Mouse (Mus musculus) thymus, adult 18-20 months (tissue): Measurements from ENCODE around the gene Cds1.

ENCODE experiments used
- DNase-seq, 2 experiments: peaks; one replicate each; pipeline ENCODE4 v3.0.0; 2022; ENCODE audit warnings: mixed read lengths in 2 of 2

Gene Cds1

DNA sequence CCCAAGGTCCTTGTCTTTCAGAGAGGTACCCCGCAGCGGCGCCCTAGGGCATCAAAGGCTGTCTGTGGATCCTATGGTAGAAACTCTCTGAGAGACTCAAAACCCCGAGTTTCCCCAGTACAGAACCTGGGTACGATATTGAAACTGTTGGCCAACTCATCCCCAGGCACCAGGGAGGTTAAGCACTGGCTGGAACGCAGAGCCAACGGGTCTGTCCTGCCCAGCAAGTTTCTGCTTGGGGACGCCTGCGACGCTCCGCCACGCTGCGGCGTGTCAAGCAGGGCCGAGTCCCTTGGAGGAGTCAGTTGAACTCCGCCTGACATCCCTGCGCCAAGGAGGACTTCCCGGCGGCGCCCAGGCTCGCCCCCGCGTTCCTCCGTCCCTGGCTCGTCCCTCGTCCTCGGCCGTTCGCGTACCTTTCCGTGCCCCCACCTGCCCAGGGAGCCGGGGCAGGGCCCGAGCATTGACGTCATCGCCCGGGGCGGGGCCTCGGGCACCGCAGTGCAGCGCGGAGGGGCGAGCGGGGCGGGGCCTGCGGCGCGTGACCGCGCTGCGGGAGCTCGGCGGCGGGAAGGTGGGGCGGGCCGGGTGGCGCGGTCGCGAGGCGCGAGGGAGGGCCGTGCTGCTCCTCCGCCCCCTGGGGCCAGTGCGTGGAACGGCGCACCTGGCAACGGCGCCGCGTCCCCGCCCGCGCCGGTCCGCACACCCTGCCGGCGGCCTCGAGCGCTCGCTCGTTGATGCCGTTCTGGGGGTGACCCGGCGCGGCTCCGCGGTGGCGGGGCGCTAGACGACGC lies at the start of gene Cds1:
Cds1 (plus strand) TSS at position 577 of the 794 bp plus-strand sequence.
- DNase-seq = peak; percentile 28 to 43

DNA sequence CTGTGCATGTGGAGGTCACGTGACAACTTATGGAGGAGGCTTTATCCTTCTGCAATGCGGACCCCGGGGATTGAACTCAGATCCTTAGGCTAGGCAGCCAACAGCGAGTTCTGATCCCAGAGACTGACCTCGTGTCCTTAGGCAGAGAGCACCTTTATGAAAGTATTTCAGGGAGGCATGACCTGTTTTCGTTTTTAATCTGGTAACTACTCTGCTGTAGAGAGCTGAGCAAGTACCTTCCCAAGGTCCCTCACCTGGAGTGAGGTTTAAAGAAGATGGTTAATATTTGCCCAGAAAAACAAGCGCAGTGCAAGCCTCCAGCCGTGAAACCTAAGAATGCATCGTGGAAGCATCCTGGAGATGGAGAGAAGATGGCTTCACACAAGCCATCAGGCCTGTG lies 40.7 kb upstream of the Cds1 start:
- DNase-seq = no peak

DNA sequence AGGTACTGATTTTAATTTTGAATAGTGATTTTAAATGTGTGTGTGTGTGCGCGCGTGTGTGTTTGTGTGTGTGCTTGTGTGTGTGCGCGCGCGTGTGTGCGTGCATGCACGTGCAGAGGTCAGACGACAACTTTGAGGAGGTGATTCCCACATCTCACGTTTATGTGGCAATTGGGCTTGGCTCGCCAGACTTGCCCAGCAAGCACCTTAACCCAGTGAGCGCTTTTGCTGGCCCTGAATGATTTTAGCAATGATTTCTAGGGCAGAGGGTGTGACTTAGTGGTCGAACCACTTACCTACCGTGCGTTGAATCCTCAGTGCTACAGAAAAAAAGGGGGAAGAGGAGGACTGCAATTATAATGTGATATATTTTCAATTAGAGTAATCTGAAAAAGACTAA lies 40.2 kb upstream of the Cds1 start:
- DNase-seq = no peak

DNA sequence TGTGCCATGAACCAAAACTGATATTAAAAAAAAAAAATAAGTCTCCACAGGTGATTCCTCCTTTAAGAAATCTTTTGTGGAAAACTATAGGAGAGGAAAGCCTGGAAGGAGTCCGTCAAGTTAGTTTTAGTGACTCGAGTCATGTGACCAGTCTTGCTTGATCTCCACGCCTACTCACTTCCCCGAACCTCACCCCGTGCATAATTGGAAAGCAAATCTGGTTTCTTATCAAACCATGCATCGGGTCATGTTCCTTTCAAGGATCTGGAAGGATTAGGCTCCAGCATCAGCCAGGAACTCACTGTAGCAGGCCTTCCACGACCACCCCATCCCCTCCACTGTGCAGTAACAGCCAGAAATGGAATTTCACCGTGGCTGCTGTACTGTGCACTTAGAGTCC lies 39.2 kb upstream of the Cds1 start:
- no peak for DNase-seq

DNA sequence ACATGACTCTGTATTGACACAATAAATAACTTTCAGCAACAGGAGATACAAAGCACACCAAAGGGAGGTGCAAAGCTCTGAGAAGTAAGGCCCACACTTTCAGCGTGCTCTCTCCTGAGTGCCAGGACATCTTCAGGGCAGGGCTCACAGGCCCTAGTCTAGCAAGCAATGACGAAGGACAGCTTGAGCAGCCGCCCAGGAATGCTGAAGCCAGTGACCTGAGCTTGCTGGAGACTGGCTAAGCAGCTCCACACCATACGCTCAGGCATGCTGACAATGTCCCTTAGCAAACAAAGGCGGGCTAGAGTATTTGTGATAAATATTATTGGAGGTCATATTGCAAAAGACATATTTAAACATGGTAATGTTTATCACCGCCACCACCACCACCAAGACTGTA lies 38.6 kb upstream of the Cds1 start:
- DNase-seq = no peak

DNA sequence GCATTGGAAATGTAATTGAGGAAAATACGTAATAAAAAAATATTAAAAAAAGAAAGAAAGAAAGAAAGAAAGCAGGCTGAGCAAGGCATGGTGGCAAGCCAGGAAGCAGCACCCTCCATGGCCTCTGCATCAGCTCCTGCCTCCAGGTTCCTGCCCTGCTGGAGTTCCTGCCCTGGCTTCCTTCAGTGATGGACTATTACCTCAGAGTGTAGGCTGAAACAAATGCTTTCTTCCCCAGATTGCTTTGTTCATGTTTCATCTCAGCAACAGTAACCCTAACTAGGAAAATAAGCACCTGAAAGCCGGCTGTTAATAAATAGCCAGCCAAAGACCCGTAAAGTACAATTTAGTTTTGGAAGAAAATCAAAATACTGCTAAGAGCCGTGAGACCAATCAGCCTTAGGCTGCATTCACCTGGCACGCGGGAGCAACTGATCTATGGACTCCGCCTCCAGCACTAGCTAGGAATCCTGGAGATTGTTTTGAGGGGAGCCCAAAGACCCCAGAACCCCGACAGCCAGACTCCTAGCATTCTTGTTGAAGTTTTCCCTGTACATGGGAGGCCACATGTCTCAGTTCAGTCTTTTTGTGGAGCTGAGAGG lies 36.5 kb upstream of the Cds1 start:
- no peak for DNase-seq

DNA sequence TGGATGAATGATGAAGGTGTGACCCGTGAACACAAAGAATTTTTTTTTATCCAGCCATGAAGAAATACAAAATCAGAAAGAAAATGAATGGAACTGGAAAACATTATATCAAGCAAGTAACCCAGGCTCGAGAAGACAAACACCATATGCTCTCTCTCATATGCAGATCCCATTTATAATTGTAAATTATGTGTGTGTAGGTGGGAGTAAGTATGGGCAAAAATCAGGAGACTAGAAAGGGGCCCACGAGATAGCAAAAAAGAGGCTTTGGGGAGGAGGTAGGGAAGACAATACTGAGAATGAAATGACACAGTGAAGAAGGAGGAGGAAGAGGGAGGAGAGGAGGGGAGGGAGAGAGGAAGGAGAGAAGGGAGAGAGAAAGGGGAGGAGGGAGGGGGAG lies 27.6 kb upstream of the Cds1 start:
- DNase-seq = no peak

DNA sequence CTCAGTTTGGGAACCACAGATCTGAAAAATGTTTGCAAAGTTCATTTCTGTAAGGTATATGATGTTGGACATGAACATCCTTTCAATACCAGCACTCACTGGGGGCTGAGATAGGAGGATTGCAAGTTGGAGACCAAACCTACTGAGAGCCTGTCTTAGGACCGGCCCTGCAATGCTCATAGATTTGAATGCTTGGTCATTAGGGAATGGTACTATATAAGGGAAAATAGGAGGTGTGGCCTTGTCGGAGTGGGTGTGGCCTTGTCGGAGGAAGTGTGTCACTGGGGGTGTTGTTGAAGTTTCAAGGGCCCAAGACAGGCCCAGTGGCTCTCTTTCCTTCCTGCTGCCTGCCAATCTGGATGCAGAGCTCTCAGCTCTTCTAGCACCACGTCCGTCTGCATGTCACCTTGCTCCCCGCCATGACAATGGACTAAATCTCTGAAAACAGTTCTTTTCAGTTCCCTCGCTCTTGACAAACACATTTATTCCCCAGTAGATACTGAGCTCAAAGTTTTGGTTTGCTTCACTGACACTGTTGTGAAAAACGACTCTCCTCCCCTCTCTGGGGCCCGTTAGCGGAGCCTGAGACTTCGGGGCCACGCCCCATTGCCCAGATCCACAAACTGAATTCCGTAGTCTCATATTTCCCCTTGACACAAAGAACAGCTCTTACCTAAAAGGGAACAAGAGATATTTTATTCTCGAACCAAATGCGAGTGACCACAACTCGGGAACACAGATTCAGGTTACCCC lies 24.3 kb upstream of the Cds1 start:
- no peak for DNase-seq

DNA sequence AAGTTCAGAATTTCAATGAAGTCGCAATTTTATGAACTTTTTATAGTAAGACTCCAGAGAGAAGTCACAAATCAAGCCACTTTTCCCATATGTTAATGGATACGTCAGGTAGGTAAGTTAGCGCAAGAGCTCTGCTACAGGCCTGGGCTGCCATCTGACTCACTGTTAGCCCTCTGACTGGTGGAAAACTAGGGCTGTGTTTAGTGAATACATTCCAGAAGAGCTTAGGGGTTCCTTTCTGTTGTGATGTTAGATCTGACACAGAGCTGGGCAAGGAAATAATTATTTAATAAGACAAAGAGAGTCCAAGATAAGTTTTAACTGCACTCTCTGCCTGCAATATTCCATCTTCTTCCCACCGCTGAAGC lies 23.7 kb upstream of the Cds1 start:
- DNase-seq = no peak

DNA sequence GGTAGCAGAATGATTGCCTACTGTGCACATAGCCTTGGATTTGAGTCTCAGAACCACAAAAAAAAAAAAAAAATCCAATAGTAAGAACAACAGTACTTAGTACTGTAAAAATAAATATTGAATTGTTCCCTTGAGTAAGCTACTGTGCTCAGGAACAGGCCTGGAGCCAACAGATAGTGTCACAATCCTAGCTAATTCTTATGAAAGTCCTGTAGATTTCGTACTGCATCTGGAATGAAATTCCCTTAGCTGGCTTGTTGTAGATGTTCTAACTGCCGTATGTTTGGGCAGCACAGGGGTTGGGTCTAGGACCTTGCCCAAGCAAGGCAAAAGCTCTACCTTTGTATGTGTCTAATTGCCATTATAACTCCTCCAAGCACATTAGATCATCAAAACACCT lies 22.9 kb upstream of the Cds1 start:
- no peak for DNase-seq

DNA sequence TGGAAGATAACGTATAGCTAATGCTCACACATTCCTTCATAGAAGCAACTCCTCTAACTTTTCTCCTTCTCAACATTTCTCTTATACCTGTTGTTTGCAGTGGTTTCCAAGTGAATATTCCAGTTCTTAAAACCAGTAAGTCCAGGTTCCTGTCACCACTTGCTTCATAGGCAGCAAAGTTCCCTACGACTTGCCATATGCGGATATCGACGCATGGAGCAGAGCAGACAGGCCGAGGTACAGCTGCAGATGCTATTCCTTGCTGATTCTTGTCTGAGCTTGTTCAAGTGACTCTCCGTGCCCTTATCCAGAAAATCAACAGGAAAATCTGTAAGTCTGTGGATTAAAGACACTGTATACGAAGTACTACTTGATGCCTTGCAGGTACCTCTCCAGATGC lies 22.5 kb upstream of the Cds1 start:
- DNase-seq = no peak

DNA sequence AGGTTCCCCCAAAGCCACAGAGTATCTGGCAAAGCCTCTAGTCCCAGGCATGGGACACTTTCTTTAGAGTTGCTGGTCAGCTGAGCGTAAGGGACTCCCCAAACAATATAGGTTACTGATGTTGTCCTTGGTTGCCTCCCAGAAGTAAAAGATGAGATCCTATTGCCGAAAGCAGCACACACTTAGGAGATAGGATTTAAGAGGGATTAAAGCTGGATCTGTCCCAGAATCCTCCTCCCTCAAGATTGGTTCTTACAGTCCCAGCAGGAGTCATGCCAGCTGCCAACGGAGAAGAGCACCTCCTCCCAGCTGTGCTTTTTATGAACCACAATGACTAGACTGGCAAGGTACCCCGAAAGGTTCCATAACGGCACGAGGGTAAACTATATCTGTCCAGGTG lies 20.0 kb upstream of the Cds1 start:
- no peak for DNase-seq

DNA sequence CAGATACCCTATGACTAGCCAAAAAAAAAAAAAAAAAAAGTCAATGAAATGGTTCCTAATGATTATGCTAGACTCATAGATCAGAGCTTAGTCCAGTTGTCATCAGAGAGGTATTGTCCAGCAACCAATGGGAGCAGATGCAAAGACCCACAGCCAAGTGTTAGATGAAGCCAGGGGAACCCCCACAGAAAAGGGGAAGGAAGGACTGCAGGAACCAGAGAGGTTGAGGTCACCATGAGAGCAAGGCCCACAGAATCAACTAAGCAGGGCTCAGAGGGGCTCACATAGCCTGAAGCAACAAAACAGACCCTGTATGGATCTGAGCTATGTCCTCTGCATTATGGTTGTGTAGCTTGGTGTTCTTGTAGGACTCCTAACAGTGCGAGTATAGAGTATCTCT lies 11.2 kb upstream of the Cds1 start:
- no peak for DNase-seq

DNA sequence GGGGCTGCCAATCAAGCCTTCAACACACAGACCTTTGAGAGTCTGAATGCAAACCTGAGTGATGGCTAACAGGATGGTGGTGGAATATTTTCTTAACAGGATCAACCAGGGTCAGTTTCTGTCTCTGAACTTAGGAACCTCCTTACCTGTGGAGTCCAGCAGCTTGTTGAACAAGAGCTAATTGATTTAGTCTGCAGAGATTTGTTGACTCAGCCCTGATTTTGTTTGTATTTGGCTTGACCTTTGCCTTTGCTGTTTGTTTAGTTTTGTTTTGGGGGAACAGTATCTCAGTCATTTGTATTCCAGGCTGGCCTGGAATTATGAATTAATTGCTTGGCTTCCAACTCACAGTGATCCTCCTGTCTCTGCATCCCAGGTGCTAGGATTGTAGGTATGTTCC lies 7.3 kb upstream of the Cds1 start:
- DNase-seq = no peak

DNA sequence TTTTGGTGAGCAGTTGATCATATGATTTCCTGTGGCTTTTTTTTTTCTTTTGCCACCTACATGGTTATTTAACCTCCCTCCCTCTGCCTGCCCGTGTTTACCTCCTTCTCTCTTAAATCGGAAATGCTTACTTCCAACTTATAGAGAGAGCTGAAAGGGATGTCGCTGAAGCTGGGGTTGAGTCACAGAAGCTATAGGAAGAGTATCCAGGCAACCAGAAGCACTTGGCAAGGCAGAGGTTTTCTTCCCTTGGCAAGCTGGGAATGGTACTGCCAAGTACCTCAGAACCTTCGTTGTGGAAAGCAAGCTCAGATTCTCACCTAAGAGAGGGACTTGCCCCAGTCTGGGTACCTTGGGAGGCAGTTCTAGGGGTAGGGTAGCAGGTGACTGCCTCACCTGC lies 3.2 kb upstream of the Cds1 start:
- no peak for DNase-seq

DNA sequence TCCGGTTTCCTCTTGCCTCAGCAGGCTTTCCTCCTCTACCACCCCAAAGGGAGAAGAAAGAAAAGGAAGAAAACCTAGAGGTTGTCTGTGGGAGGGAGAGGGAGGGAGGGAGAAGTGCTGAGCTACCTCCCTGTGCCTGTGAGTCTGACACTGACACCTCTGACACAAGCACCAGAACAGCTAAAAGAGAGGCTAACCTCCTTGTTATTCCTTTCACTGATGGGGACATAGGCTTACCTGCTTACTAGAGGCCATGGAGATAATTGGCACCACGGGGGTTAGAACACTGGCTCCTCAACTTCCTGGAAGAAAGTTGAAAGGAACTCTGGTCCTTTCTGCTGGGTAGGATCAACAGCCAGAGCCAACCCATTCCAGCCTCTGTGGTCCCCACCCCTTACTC lies 1.4 kb upstream of the Cds1 start:
- no peak for DNase-seq

DNA sequence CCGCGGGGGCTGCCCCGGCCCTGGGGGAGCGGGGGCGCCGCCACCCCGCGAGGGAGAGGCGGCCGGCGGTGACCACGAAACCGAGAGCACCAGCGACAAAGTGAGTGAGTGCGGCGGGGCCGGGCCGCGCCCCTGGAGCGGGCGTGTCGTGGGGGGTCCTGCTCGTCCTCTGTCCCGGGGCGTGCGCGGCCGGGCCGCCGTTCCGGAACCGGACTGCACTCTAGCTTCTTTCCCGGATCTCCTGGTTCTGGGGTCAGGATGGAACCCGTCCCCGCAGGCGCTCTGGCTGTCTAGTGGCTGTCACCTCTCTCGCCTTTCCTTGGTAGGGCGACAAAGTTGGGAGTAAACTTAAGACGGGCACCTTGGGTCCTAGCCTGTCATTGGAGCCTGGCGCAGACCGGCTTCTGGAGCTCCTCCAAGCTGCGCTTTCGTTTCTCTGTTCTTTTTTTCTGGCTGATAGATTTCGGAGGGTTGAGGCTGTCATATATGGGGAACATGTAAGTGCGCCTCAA lies 516 bp downstream of the Cds1 start:
- DNase-seq = peak in 1 of 2 experiments; percentile 5

DNA sequence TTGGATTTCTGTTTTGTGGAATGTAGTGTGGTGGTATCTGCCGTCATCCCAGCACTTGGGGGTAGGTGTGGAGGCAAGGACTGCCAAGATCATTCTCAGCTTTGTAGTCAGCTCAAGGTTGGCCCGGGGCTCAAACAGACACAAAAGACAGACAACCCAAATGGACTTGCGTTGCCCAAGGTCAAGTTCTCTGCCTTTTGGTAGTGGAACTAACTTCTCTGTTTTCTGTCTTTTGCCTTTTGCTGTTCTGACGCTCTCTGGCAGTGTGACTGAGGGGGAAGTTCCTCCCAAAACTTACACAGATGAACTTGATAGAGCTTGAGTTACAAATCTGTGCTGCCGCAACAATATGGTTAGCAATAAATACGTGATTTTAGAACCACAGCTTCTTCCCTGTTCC lies 1.3 kb downstream of the Cds1 start:
- no peak for DNase-seq

DNA sequence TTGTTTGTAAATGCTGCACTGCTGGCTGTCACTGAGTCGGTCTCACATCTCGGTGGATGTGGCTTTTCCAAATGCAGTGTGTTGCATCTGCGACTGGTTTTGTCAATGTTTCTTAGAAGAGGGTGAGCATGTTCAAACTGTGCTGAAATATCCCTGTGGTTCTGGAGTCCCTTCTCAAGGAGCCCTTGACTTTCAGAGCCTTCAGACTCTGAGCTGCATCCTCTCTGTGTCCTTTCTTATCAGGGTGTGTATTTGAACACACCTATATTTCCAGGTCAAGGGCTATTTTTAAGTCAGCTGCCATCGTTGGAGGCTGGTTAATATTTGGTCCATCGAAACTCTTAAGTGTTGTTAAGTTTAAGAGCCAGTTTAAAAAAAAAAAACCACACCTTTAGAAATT lies 2.2 kb downstream of the Cds1 start:
- no peak for DNase-seq

DNA sequence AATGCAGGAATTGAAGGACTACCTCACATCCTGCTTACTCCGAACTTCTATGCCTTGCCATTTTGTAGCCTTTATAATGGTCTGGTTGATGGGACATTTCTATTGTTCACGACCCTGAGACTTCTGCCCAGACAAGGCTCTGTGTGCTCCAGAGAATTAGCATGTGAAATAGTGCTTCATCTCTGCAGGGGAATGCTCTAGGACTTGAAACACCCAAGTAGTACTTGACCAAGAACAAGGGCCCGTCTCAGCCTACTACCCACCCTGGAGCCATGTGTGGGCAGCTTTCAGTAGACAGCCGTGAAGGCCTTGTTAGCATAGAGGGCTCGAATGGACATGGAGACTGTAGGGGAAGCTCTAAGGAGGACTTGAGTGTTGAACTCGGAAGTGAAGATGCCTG lies 2.6 kb downstream of the Cds1 start:
- DNase-seq = no peak

DNA sequence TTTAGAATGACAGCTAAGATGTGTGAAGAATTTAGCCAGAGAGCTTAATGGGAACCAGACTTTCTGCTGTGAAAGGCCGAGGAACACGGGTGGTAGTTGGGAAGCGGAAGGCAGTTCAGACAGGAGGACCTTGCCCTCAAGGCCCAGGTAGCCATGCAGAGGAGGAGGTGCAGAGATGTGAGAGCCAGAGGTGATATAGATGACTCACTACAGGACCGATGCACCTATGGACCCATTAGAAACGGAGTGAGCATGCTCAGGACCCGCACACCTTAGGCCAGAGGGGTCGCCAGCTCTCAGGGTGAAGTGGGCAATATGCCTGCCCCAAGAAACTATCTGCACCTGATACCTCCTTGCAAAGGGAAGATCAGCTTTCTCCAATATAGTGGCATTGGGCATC lies 3.6 kb downstream of the Cds1 start:
- no peak for DNase-seq

DNA sequence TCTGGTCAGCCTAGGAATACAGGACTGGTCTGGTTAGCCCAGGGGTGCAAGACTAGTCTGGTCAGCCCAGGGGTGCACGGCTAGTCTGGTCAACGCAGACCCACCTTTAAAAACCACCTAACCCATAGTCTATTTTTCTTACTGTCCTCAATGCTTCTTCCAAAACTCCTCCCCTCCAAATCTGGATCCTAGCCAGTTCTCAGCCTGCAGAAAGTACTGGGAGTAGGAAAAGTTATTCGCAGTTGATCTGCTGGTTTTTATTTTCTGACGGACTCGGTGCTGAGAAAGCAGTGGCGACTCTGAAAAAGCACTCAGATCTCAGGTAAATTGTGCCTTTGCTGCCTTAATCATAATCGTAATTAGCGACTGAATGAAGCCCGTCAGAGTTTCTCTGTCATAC lies 7.7 kb downstream of the Cds1 start:
- no peak for DNase-seq

DNA sequence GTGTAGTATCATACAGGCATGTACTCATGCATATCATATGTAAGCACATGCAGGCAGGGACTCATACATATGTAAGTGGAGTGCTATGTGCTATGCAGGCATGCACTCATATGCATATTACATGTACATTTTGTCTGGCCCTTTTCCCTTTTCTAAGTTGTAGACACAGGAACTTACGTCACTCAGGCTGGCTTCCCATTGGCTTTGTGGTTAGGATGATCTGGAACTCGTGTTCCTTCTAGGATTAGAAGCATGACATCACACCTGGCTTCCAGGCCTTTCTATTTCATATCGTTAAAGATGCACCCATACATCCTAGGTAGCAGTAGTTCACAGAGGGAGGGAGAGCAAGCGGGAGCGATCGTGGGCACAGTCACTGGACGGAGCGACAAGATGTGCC lies 10.3 kb downstream of the Cds1 start:
- DNase-seq = no peak

DNA sequence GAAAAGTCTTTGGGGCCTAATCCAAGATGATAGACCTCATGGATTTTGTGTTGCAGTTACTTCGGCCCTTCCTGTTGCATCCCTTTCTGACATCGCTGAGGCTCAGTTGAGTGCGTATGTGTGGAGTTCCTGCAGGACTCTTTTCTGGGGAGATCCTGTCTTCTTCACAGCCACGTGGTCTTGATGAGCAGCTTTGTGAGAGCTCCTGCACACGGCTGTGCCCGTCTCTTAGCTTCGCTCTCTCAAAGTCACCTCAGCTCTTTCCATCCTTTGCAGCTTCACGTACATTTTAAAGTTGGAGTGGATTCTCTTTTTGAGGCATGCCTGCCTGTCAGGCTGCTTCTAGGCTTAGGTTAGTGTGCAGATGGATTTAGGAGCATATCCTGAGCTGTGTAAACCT lies 11.6 kb downstream of the Cds1 start:
- DNase-seq = no peak
